Mouse (Mus musculus) megakaryocyte, adult 5-6 weeks (primary cell): ENCODE measurements at regions not wholly inside any gene's neighbourhood (a gene's known extent, or its start where the extent isn't known, plus 50 kb on each side); places are given as distances from the start of the nearest gene placed in this dataset.
"Not testable (repeated sequence)": the region's sequence is repeated elsewhere in the genome, so short reads cannot be mapped to it uniquely, and the experiment has no call there.

Experiments used
- ATAC-seq: 2 replicates; pipeline ENCODE4 v1.8.0; 2016; ENCODE audit warnings: mild to moderate bottlenecking, inconsistent platforms; ENCODE audit not compliant: poor library complexity, severe bottlenecking

DNA sequence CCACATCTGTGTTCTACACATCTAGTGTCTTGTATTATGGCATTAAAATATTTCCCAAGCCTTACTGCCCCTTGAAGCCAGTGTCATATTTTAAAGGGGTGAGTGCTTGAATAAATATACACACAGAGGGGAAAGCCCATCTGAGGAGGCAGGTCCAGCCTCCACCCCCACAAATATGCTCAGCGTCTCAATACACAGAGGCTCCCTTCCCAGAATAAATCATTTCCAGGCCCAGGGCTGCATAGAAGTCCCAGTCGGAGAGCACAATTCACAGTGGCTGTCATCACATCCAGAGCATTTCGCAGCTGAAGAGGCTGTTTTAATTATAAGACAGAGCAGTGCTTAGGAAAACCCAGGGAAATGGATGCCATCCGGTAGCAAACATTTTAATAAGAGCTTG, 118.8 kb upstream of the Mpdz start:
- ATAC-seq, result no peak

- ATAC-seq, result no peak
Measured at GRCm38 (mm10) chr4:81550816-81551215, 108.2 kb upstream of the Mpdz start.

- ATAC-seq, result no peak
Measured at GRCm38 (mm10) chr4:81550256-81550655, 107.6 kb upstream of the Mpdz start.

GRCm38 (mm10) chr4:81540496-81540895, 97.9 kb upstream of the Mpdz start:
- ATAC-seq, result no peak

DNA sequence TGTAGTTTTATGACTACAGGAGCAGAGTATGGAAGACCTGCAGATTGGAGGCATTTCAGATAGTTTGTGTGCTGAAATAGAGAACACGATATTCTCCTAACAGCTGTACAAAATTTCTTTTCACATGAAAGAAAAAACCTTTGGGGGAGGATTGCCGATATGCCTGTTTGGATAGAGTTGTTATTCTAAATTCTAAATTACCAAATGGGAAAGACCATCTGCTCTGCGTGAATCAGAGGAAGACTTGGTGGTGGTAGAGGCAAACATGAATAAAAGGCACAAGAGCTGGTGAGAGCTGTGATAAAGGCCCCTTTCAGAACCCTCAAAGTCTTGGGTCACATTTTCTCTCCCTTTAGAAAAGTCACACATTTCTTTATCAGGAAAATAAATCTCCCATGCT, 96.9 kb upstream of the Mpdz start:
- no peak for ATAC-seq

DNA sequence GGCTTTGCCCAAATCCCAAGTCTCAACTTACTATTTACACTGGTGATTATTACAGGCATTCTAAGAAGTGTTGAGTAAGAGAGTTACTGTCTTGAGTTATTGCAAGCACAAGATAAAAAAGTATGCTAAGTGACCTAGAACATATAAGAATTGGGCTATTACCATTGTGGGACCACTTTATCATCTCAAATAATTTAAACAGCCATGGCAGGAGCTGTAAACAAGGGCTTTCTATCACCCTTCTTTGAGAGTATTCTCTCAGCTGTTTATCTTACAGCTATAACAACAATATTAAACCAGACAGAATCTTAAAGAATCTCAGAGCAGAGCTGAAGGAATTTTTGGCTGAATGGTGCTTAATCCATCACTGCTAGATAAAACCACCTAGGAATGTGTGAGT, 94.2 kb upstream of the Mpdz start:
- no peak for ATAC-seq

- ATAC-seq, result no peak
Measured at GRCm38 (mm10) chr4:81530546-81530945, 87.9 kb upstream of the Mpdz start.

DNA sequence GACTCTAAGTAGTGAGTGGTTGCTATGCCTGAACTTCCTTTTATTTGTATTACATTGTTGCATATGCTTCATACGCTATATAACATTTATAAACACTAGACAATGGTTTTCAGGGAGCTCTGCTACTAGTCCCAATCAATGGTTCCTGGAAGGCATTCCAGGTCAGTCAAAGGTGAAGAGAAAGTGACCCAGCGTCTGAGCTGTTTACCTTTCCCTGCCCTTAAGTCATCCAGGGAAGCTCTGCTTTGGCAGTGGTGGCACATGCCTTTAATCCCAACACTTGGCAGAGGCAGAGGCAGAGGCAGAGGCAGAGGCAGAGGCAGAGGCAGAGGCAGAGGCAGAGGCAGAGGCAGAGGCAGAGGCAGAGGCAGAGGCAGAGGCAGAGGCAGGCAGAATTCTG, 76.5 kb upstream of the Mpdz start:
- ATAC-seq, result not testable (repeated sequence)

DNA sequence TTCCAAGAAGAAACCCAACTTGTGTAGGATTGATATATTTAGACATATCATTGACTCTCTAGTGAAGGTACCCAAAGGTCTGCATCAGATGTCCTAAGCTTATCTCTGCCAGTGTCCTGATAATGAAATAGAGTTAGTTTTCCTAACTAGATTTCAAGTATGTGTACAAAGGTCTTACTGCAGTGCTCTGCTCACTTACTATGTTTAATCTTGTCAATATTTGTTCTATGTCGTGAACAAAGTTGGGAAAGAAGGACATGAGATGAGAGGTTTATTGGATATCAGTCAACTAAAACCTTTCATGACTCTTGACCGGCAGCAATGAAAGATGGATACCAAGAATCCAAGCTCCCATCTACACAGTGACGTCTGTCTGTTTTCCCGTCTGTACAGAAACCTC, 71.9 kb upstream of the Mpdz start:
- ATAC-seq, result no peak

- ATAC-seq, result no peak
Measured at GRCm38 (mm10) chr4:81512396-81512795, 69.8 kb upstream of the Mpdz start.

DNA sequence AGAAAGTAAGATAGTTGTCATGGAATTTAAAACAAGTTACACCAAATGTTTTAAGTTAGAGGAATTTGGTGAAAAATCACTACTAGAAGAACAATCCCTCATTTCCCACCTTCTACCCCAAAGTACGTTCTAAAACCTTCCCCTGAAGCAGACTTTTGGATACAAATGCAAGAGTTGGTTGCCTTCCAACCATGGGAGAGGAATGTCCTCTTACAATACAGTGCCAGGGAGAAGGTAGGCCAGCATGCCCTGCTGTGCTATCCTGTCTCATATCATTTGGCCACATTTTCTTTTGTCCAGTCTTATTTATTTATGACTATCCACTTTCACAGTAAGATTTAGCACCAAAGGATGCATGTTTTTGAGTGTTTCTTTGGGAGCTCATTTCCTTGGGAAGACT, 66.2 kb upstream of the Mpdz start:
- ATAC-seq, result no peak

- ATAC-seq, result no peak
Measured at GRCm38 (mm10) chr4:81506841-81507240, 64.2 kb upstream of the Mpdz start.

- ATAC-seq, result no peak
Measured at GRCm38 (mm10) chr4:81506306-81506705, 63.7 kb upstream of the Mpdz start.

DNA sequence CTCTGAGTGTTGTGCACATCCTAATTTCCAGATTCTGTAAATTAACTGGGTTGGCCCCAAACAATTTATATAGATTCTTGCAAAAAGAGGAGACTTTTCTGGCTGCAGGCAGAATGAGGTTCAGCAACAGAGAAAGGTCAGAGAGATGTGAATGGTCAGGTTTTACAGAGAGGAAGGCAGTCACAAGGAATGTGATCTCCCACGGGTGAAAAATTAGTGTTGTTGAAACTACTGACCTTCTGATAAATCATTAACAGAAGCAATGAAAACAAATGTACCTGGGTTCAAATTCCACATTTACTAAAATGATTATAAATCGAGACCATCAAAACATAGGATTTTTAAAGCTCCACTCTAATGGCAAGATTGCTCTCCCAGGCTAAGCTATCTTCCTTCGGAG, 62.5 kb upstream of the Mpdz start:
- no peak for ATAC-seq

- no peak for ATAC-seq
Measured at GRCm38 (mm10) chr4:81503941-81504340, 61.3 kb upstream of the Mpdz start.

GRCm38 (mm10) chr4:81501802-81502201, 59.2 kb upstream of the Mpdz start:
- no peak for ATAC-seq

- ATAC-seq, result no peak
Measured at GRCm38 (mm10) chr4:81498133-81498532, 55.5 kb upstream of the Mpdz start.

GRCm38 (mm10) chr4:81492811-81493210, 50.2 kb upstream of the Mpdz start:
- ATAC-seq, result no peak
